Mouse (Mus musculus) kidney, embryonic 16.5 days (tissue): Measurements from ENCODE around the gene Parp4. TPM values are rescaled to one million over a fixed set of nuclear protein-coding genes. Genes with fewer than 3 reads are reported as not detected.

Source experiments
- ATAC-seq: fragments of 200-750 bp; cut with Nextera tagmentation; 2 replicates; pipeline ENCODE4 v1.8.0; 2017; ENCODE audit warnings: moderate TSS enrichment; ENCODE audit not compliant: low FRiP score, low TSS enrichment
- H3K27ac ChIP-seq: fragments of 300-500 bp; sonication (generic); 2 replicates; pipeline ENCODE4 v1.5.1; 2014; ENCODE audit warnings: low read length
- H3K27me3 ChIP-seq: fragments of 300-500 bp; sonication (generic); 2 replicates; pipeline ENCODE4 v1.6.1; 2014; ENCODE audit warnings: low read length, control low read depth, mixed read lengths; ENCODE audit not compliant: insufficient read depth
- H3K36me3 ChIP-seq: fragments of 300-500 bp; sonication (generic); 2 replicates; pipeline ENCODE4 v1.6.1; 2014; ENCODE audit warnings: low read length, control low read depth, mixed read lengths; ENCODE audit not compliant: insufficient read depth
- H3K4me1 ChIP-seq: fragments of 300-500 bp; sonication (generic); 2 replicates; pipeline ENCODE4 v1.6.1; 2014; ENCODE audit warnings: low read length, control low read depth, mixed read lengths; ENCODE audit not compliant: insufficient read depth
- H3K4me2 ChIP-seq: fragments of 300-500 bp; sonication (generic); replicated peaks from 2 replicates; pipeline ENCODE4 v1.6.1; 2014; ENCODE audit warnings: low read depth, low read length
- H3K4me3 ChIP-seq: fragments of 300-500 bp; sonication (generic); 2 replicates; pipeline ENCODE4 v1.5.1; 2014; ENCODE audit warnings: mild to moderate bottlenecking, low read length
- H3K9ac ChIP-seq: fragments of 300-500 bp; sonication (generic); replicated peaks from 2 replicates; pipeline ENCODE4 v1.6.1; 2014; ENCODE audit warnings: low read length
- H3K9me3 ChIP-seq: fragments of 300-500 bp; sonication (generic); 2 replicates; pipeline ENCODE4 v1.6.1; 2016; ENCODE audit warnings: low read length, control low read depth
- WGBS: fragments of 180-500 bp; shearing (Covaris S2); extraction: QIAGEN DNeasy Blood & Tissue Kit; methylation state at CpG from one replicate; pipeline ENCODE4 v1.1.7; 2014; 5-methylcytosine and 5-hydroxymethylcytosine counted together
- polyA plus RNA-seq: library from polyadenylated mRNA; unstranded; fragments of >200 nt; fragmentation: Nextera tagmentation; extraction: Ambion mirVana; gene quantifications from 2 replicates; pipeline ENCODE4 v1.2.1, GENCODE M21; 2015

The Parp4 gene
- polyA plus RNA-seq, 1 experiment from 2014 or later = 4.0 TPM

- Histone ChIP-seq H3K36me3 (no peaks in the 10 kb centered on the region), H3K27ac (no peak overlapping the region), H3K27me3 (no peaks in the 10 kb centered on the region), H3K4me2 (no peak overlapping the region), H3K9me3 (no peaks in the 10 kb centered on the region), H3K9ac (no peak overlapping the region), H3K4me3 (no peak overlapping the region), H3K4me1 (no peaks in the 10 kb centered on the region)
- ATAC-seq = no peak
- WGBS = 63% methylated on average over 7 of the region's 7 CpGs
These were observed 71.8 kb downstream of the Parp4 start for GRCm38 (mm10) chr14:56647206-56647605.

DNA sequence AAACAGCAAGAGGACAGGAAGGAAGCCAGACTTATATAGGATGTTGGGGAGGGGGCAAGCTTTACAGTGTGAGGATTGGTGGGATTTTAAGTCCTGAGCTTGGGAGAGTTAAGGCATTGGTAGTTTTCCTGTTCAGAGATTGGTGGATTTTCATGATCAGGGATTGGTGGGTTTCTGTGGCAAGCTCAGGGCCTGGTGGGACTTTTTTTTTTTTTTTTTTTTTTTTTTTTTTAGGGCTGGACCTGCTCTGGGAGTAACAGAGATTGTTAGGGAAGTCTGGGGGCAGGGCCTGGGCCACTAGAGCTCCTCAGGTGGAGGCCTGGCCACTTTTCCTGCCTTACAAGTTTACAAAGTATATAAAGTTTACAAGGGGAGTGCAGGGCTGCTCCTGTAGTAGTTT is 74.0 kb downstream of the Parp4 start:
- H3K9me3 ChIP-seq = peaks cover 13% of the 10 kb centered on the region; the same call in 1 of the 2 replicates
- no peaks in the 10 kb centered on the region for H3K4me1 ChIP-seq
- H3K36me3 ChIP-seq = peaks cover 15% of the 10 kb centered on the region
- no peak for ATAC-seq
- no peak overlapping the region for H3K9ac ChIP-seq
- no peaks in the 10 kb centered on the region for H3K27me3 ChIP-seq
- no peak overlapping the region for H3K27ac ChIP-seq
- H3K4me3 ChIP-seq = no peak overlapping the region
- no peak overlapping the region for H3K4me2 ChIP-seq

DNA sequence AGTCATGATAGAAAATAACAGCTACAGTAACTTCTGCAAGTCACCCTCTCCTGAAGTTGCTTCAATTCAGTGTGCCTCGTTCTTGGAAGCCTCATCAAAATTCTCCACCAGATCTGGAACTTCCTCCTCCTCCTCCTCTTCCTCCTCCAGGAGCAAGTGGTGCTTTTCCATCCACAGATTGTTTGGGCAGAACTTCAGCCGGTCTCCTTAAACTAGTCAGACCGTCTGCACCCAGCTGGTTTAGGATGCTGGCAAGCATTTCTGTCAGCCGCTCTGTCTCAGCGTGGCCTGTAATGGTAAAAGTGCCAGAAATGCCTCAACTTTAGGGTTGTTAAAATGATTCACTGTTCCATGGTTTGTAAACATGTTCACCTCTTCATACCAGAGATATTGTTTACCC is 90.2 kb downstream of the Parp4 start:
- peaks cover 22% of the 10 kb centered on the region for H3K4me1 ChIP-seq
- no peak overlapping the region for H3K4me2 ChIP-seq
- H3K27ac ChIP-seq = no peak overlapping the region
- no peak for ATAC-seq
- H3K27me3 ChIP-seq = no peaks in the 10 kb centered on the region
- no peak overlapping the region for H3K9ac ChIP-seq
- H3K4me3 ChIP-seq = no peak overlapping the region
- no peaks in the 10 kb centered on the region for H3K36me3 ChIP-seq
- no peaks in the 10 kb centered on the region for H3K9me3 ChIP-seq
- 43% methylated on average over 5 of the region's 5 CpGs for WGBS

DNA sequence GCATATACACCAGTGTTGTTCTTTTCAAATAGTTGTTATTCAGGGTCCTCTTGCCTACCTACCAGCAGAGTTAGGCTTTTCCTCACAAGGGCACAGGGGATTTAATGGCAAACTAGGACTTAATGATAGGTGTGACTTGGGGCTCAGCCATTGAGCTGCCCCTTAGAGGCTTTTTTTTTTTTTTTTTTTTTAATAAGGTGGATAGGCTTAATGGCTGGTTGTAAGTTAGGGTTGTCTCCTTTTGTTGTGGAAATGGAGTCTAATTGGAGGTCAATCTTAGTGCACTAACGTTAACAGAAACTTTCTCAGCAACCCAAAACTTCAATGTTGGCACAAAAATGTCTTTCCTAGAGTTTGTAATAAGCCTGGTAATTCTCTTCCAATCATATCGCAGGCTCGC is 91.5 kb downstream of the Parp4 start:
- Histone ChIP-seq H3K9me3 (no peaks in the 10 kb centered on the region), H3K4me1 (peaks cover 22% of the 10 kb centered on the region), H3K36me3 (0 out of 2 replicates have a peak, but pooled peaks cover 2% of the 10 kb centered on the region), H3K27me3 (no peaks in the 10 kb centered on the region), H3K9ac (no peak overlapping the region), H3K4me3 (no peak overlapping the region), H3K27ac (no peak overlapping the region), H3K4me2 (peak overlapping the region; percentile 68; the same call in 1 of the 2 replicates)
- WGBS = 65% methylated on average over 3 of the region's 3 CpGs
- no peak for ATAC-seq

GRCm38 (mm10) chr14:56667969-56668802 is 92.8 kb downstream of the Parp4 start, which contains the start of gene Mphosph8:
Gene Mphosph8 (plus strand): TSS chr14:56668248.
- under 1% methylated on average over 70 of the region's 70 CpGs for WGBS
- Histone ChIP-seq H3K9me3 (no peaks in the 10 kb centered on the region), H3K27ac (peak within 1 kb of the TSS; percentile 89), H3K4me1 (peaks cover 22% of the 10 kb centered on the region), H3K27me3 (no peaks in the 10 kb centered on the region), H3K4me2 (peak within 1 kb of the TSS; percentile 68), H3K36me3 (peaks cover 8% of the 10 kb centered on the region), H3K9ac (peak within 1 kb of the TSS; percentile 83), H3K4me3 (peak within 1 kb of the TSS; percentile 80)
- ATAC-seq = peak; percentile 100

DNA sequence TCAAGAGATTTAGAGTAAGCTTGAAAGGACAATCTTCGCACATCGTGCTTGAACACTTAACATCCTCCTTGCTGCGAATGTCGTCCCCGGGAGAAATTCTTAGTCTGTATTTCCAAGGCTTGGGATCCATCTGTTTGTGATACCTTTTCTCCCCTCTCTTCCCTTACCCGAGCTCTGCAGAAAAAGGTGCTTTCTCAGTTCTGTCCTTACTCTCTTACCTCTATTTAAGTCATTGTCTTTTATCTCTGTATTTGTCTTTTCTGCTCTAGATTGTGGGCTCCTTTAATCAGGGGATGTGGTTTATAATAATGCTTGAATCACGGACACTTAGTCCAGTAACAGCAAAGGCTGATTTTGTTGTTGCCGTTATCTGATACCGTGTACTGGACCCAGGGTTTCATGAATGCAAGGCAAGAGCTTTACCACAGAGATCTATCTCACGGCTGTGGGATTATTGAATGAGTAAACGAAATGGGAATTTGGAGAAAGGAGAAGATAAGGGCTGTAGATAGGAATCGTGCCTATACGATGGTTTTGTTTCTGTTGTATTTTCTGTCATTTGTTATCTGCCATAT is 93.7 kb downstream of the Parp4 start:
- 6% methylated on average over 13 of the region's 13 CpGs for WGBS
- Histone ChIP-seq H3K27ac (peak overlapping the region; percentile 89; the same call in 1 of the 2 replicates), H3K4me1 (peaks cover 17% of the 10 kb centered on the region), H3K4me2 (peak overlapping the region; percentile 61), H3K27me3 (no peaks in the 10 kb centered on the region), H3K4me3 (peak overlapping the region; percentile 80), H3K9ac (peak overlapping the region; percentile 83), H3K9me3 (no peaks in the 10 kb centered on the region), H3K36me3 (peaks cover 10% of the 10 kb centered on the region)
- ATAC-seq = no peak

- peaks cover 47% of the 10 kb centered on the region for H3K36me3 ChIP-seq
- H3K4me2 ChIP-seq = no peak overlapping the region
- no peaks in the 10 kb centered on the region for H3K4me1 ChIP-seq
- no peak for ATAC-seq
- WGBS = 3% methylated on average over 1 of the region's 1 CpGs
- no peaks in the 10 kb centered on the region for H3K9me3 ChIP-seq
- H3K4me3 ChIP-seq = no peak overlapping the region
- no peak overlapping the region for H3K9ac ChIP-seq
- no peak overlapping the region for H3K27ac ChIP-seq
- H3K27me3 ChIP-seq = no peaks in the 10 kb centered on the region
These were observed 110.0 kb downstream of the Parp4 start for GRCm38 (mm10) chr14:56685426-56685825.

DNA sequence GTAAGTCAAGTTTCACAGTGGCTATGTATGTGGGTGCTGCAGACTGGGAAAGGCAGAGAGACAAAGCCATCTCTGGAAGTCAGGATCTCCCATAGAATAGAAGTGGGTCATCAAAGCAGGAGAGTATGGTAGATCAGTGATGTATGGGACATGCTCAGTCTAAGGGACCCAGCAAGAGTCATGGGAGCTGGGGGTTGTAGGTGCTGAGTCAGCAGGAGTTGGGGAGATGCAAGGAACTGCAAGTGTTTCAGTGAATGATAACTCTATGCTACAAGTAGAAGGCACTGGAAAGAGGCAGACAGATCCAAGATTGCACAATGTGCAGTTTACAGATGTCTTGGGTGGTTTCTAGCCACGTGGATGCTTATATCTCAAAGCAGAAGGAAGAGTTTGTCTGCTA is 113.7 kb downstream of the Parp4 start:
- Histone ChIP-seq H3K4me2 (no peak overlapping the region), H3K36me3 (peaks cover 63% of the 10 kb centered on the region), H3K9ac (no peak overlapping the region), H3K27ac (no peak overlapping the region), H3K4me1 (no peaks in the 10 kb centered on the region), H3K27me3 (no peaks in the 10 kb centered on the region), H3K4me3 (no peak overlapping the region), H3K9me3 (no peaks in the 10 kb centered on the region)
- WGBS = 97% methylated on average over 1 of the region's 1 CpGs
- no peak for ATAC-seq

DNA sequence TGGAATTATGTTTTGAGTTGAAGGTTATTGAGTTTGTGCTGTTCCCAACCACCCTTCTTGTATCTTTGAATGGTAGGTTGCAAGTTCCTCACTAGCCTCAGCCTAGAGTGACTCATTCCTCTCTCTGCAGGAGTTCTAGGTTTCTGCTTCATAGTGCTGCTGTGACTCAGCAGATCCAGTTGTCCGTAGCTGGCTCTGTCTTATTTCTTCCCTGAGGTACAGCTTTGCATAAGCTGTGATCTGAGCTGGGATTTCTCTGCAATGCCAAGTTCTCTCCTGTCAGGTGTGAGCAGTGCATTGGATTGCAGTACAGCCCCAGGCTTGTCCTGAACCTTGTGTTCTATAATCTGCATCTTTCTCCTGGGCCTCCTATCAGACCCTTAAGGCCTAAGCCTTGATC is 114.3 kb downstream of the Parp4 start:
- no peak for ATAC-seq
- no peaks in the 10 kb centered on the region for H3K27me3 ChIP-seq
- WGBS = 100% methylated on average over 1 of the region's 1 CpGs
- no peak overlapping the region for H3K27ac ChIP-seq
- no peaks in the 10 kb centered on the region for H3K4me1 ChIP-seq
- H3K4me2 ChIP-seq = no peak overlapping the region
- H3K9me3 ChIP-seq = no peaks in the 10 kb centered on the region
- no peak overlapping the region for H3K4me3 ChIP-seq
- H3K36me3 ChIP-seq = peaks cover 66% of the 10 kb centered on the region
- no peak overlapping the region for H3K9ac ChIP-seq

DNA sequence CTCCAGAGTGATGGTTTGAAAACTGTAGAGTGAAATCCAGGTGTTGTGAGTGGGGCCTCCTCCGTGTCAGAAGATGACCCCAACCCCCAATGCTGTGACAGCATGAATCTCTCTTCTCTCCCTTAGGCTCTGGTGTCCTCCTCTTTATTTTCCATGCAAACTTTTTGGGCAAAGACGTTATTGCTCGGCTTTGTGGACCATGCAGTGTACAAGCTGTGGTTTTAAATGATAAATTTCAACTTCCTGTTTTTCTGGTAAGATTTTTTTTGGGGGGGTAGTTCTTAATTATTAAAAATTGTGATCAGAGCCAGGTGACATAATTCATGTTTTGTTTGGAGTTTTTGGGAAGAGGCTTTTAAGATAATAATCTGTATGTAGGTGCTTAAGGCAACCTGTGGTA is 120.1 kb downstream of the Parp4 start:
- H3K4me1 ChIP-seq = no peaks in the 10 kb centered on the region
- H3K27ac ChIP-seq = no peak overlapping the region
- ATAC-seq = no peak
- no peak overlapping the region for H3K4me3 ChIP-seq
- no peaks in the 10 kb centered on the region for H3K9me3 ChIP-seq
- 88% methylated on average over 3 of the region's 3 CpGs for WGBS
- no peak overlapping the region for H3K4me2 ChIP-seq
- no peaks in the 10 kb centered on the region for H3K27me3 ChIP-seq
- H3K9ac ChIP-seq = no peak overlapping the region
- peaks cover 84% of the 10 kb centered on the region for H3K36me3 ChIP-seq
